Mouse (Mus musculus) urinary bladder, postnatal 14 days (tissue): Measurements from ENCODE around the gene Il15ra.
A peak's percentile ranks its signal among the peaks of the same experiment; 100 is the strongest.

Experiments
- DNase-seq: peaks from one replicate; pipeline ENCODE4 v3.0.0; 2021; ENCODE audit warnings: low spot score

Gene Il15ra

GRCm38 (mm10) chr2:11705201-11706025 lies at the start of gene Il15ra:
Il15ra (plus strand) TSS chr2:11705290.
- peak; percentile 78 for DNase-seq

- no peak for DNase-seq
Measured at GRCm38 (mm10) chr2:11657581-11657980, 47.5 kb upstream of the Il15ra start.

- no peak for DNase-seq
Measured at GRCm38 (mm10) chr2:11659263-11659662, 45.8 kb upstream of the Il15ra start.

- no peak for DNase-seq
Measured at GRCm38 (mm10) chr2:11662143-11662906, 42.8 kb upstream of the Il15ra start.

- no peak for DNase-seq
Measured at GRCm38 (mm10) chr2:11662907-11663230, 42.2 kb upstream of the Il15ra start.

GRCm38 (mm10) chr2:11663961-11664360 lies 41.1 kb upstream of the Il15ra start:
- DNase-seq, result peak; percentile 83

GRCm38 (mm10) chr2:11664367-11664766 lies 40.7 kb upstream of the Il15ra start:
- peak; percentile 20 for DNase-seq

- no peak for DNase-seq
Measured at GRCm38 (mm10) chr2:11664806-11665205, 40.3 kb upstream of the Il15ra start.

GRCm38 (mm10) chr2:11665326-11665725 lies 39.8 kb upstream of the Il15ra start:
- DNase-seq, result no peak

- no peak for DNase-seq
Measured at GRCm38 (mm10) chr2:11672144-11672543, 32.9 kb upstream of the Il15ra start.

- no peak for DNase-seq
Measured at GRCm38 (mm10) chr2:11679626-11680025, 25.5 kb upstream of the Il15ra start.

GRCm38 (mm10) chr2:11682712-11683111 lies 22.4 kb upstream of the Il15ra start:
- DNase-seq, result no peak

GRCm38 (mm10) chr2:11686512-11686911 lies 18.6 kb upstream of the Il15ra start:
- DNase-seq, result no peak

GRCm38 (mm10) chr2:11687436-11687835 lies 17.7 kb upstream of the Il15ra start:
- no peak for DNase-seq

GRCm38 (mm10) chr2:11690201-11690890 lies 14.7 kb upstream of the Il15ra start:
- DNase-seq, result no peak

GRCm38 (mm10) chr2:11693352-11693751 lies 11.7 kb upstream of the Il15ra start:
- DNase-seq, result no peak

GRCm38 (mm10) chr2:11694104-11694503 lies 11.0 kb upstream of the Il15ra start:
- DNase-seq, result no peak

GRCm38 (mm10) chr2:11695867-11696266 lies 9.2 kb upstream of the Il15ra start:
- no peak for DNase-seq

- no peak for DNase-seq
Measured at GRCm38 (mm10) chr2:11698994-11699393, 6.1 kb upstream of the Il15ra start.

- DNase-seq, result no peak
Measured at GRCm38 (mm10) chr2:11699905-11700304, 5.2 kb upstream of the Il15ra start.

GRCm38 (mm10) chr2:11706030-11706745 lies 1.1 kb downstream of the Il15ra start:
- no peak for DNase-seq

GRCm38 (mm10) chr2:11706746-11707065 lies 1.6 kb downstream of the Il15ra start:
- DNase-seq, result no peak
